Mouse (Mus musculus): Measurements from ENCODE around the gene Fhdc1.

DNA sequence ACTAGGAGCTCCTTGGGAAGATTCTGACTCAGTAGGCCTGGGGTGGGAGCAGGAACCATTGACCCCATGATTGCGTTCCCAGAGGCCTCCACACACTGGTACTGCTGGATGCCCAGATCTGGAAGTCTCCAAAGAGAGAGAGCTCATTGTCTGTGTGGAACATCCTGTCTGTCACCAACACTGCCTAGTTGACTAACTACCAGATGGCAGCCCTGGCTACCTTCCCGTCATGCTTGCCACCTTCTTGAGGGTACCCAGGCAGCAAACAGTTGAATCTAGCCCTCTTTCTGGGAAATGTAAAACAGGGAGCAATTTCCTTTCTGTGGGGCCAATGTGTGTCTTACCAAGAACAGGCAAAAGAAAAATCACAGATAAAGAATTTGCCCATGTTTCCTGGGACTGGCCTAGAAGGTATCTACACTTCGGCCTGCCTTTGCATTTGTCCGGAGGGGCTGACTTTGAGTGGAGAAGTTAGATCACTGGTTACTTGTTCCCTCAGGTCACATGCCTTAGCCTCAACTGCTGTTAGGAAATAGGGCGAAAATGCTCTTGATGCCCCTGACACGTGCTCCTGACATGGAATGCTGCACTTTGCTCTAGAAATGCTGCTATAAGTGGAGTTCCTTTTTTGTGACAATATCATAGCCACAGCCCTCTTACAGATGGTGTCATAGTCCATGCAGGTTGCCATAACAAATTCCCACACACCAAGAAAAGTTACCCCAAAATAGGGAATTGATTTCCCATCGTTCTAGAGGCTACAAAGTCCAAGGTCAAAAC, 40.6 kb downstream of the Fhdc1 start:
- TF ChIP-seq CTCF (IDR thresholded peaks at IDR 0.05; ENCODE audit: low read depth) (no peak), EP300 (IDR thresholded peaks at IDR 0.05; ENCODE audit: low read depth) (no peak)

Data from heart, postnatal 0 days (tissue).